Mouse (Mus musculus): Measurements from ENCODE around the gene Fam187a. TPM values are rescaled to one million over a fixed set of nuclear protein-coding genes. Genes with fewer than 3 reads are reported as not detected.

The Fam187a gene
- polyA plus RNA-seq (2012; rRNA removed) = 0.08 TPM in 1 of 2 replicates, not detected in the other

DNA sequence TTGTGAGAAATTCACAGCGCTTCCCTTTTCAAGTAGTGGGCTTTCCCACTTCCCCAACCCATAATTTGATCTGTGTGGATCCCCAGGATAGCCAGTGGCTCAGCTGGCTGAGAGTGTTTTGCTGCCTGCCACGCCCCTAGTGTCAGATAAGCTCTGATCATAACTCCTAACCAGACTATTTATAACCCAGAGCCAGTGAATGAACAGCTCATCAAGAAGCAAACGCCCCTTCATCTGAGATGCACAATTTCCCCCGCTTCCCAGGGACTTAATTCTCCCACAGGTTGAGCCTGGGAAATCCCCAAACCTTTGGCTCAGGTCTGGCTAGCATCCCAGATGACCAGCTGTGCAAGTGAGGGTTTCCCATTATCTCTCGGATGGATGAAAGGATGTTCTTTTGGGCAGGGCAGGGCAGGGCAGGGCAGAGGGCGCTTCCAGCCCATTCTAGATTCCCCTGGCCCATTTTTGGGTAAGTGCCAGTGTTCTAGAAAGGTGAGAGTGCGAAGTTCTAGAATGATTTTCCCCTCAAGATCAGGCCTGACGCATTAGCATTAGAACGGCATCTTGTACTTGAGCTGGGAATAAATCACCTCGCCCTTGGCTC lies at the start of gene Fam187a:
Gene Fam187a, plus strand, starts transcription at position 554 of the 604 bp plus-strand sequence.

DNA sequence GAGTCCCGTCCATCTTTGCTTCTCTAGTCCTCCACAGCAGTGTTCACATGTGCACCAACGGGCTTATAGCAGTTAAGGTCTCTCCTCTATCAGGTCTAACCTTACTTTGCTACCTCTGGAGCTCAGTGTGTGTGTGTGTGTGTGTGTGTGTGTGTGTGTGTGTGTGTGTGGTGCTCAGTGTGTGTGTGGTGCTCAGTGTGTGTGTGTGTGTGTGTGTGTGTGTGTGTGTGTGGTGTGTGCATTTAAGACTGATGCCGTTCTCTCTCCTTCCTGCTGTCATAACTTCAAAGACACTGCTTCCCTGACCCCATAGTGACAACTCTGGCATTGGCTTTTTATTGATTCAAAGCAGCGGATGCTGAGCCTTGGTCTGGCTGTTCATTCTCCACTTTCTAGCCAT lies 49.4 kb upstream of the Fam187a start, which contains the start of gene Higd1b:
Gene Higd1b, plus strand, starts transcription at position 301 of the 400 bp plus-strand sequence.

GRCm38 (mm10) chr11:102880585-102881313 lies 4.2 kb upstream of the Fam187a start, which contains the start of the genes Eftud2 and Ccdc103:
Gene Eftud2, minus strand, starts transcription at chr11:102880985.
Gene Ccdc103, plus strand, starts transcription at chr11:102881204.

DNA sequence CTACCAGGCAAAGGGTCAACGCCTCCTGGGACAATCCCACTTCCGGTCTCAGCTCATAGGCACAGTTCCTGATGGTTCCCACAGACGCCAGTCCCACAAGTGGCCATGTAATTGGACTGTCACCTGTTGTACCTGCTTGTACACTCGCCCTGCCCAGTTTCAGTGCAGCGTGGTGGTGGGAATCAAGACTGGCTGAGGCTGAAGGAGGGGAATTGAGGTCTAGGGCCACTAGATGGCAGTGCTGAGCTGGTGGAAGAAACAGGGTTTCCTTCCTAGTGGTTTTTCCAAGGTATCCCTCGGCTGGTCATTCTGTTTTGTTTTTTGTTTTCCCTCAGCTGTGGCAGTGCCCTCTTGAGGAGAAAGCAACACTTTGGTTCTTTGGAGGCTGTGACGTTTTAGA lies 15.8 kb downstream of the Fam187a start, which contains the start of gene Gfap:
Gene Gfap, minus strand, starts transcription at position 150 of the 400 bp plus-strand sequence.

DNA sequence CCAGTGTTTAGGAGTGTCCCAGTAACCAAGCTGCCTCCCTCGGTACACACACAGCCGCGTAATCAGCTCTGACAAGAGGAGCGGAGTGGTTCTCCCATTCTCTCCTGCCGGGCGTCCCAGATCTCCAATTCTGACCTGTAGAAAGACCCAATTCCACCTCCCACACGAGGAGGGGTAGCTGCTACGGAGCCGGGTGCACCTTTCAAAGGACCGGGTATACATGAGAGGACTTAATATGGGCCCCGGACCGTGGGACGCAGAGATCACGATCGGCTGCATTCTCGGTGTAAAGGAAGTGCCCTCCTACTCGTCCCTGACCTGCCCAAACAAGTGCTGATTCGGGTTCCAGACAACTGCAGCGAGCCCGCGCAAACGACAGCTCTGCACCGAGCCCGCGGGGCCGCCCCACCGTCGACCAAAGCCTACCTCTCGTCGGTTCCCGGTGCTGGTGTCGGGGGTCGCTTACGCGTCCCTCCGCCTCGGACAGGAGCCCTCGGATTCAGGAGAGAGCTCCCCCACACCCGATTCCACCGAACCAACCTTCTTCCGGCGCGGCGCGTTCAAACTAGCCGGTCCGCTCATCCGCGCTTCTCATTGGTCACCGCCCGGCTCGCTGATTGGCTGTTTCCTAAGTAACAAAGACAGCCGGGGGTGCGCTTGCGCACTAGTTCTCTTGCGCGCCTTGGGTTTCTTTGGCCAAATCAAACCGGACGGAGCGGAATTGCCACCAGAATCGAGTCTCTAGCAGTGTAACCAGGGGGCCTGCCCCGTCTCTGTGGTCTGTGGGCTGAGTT lies 39.8 kb downstream of the Fam187a start, which contains the start of gene Kif18b:
Gene Kif18b, minus strand, starts transcription at position 568 of the 794 bp plus-strand sequence.

Other genes starting within 250 kb of the Fam187a start
- gene Meioc, start 221.5 kb upstream of the Fam187a start, polyA plus RNA-seq (2012; rRNA removed) = 0.06 and 0.19 TPM in 2 replicates
- gene Ccdc43, start 187.4 kb upstream of the Fam187a start, polyA plus RNA-seq (2012; rRNA removed) = 23.4 and 23.6 TPM in 2 replicates
- gene Adam11, start 123.7 kb upstream of the Fam187a start, polyA plus RNA-seq (2012; rRNA removed) = 45.3 and 56.2 TPM in 2 replicates
- gene Gjc1, start 65.5 kb upstream of the Fam187a start, polyA plus RNA-seq (2012; rRNA removed) = 62.0 and 72.9 TPM in 2 replicates
- gene Higd1b, start 49.3 kb upstream of the Fam187a start, polyA plus RNA-seq (2012; rRNA removed) = 2.6 and 2.7 TPM in 2 replicates
- 102 and 110 TPM in 2 replicates for gene Eftud2, start 4.2 kb upstream of the Fam187a start, polyA plus RNA-seq (2012; rRNA removed)
- 1.0 and 1.1 TPM in 2 replicates for gene Ccdc103, start 4.0 kb upstream of the Fam187a start, polyA plus RNA-seq (2012; rRNA removed)
- 0.38 and 0.66 TPM in 2 replicates for gene Gfap, start 15.7 kb downstream of the Fam187a start, polyA plus RNA-seq (2012; rRNA removed)
- 13.8 and 16.8 TPM in 2 replicates for gene Kif18b, start 40.0 kb downstream of the Fam187a start, polyA plus RNA-seq (2012; rRNA removed)
- 8.8 and 12.1 TPM in 2 replicates for gene C1ql1, start 61.5 kb downstream of the Fam187a start, polyA plus RNA-seq (2012; rRNA removed)
- gene Nmt1, start 143.0 kb downstream of the Fam187a start, polyA plus RNA-seq (2012; rRNA removed) = 35.1 and 36.0 TPM in 2 replicates
- 202 and 211 TPM in 2 replicates for gene Dcakd, start 143.2 kb downstream of the Fam187a start, polyA plus RNA-seq (2012; rRNA removed)
- 2.6 and 3.8 TPM in 2 replicates for gene Plcd3, start 216.5 kb downstream of the Fam187a start, polyA plus RNA-seq (2012; rRNA removed)
- 8.2 and 8.7 TPM in 2 replicates for gene Acbd4, start 216.5 kb downstream of the Fam187a start, polyA plus RNA-seq (2012; rRNA removed)
- gene Hexim1, start 231.1 kb downstream of the Fam187a start, polyA plus RNA-seq (2012; rRNA removed) = 17.3 and 19.5 TPM in 2 replicates
- gene Hexim2, start 247.3 kb downstream of the Fam187a start, polyA plus RNA-seq (2012; rRNA removed) = 11.7 and 14.4 TPM in 2 replicates